Mouse (Mus musculus) embryo, embryonic 9.5 days (tissue): Measurements from ENCODE around the gene Mipep.
A peak's percentile ranks its signal among the peaks of the same experiment; 100 is the strongest.

ENCODE experiments used
- DNase-seq: peaks from one replicate; pipeline ENCODE4 v3.0.0-alpha.2; 2017; ENCODE audit errors: extremely low spot score

The Mipep gene

GRCm38 (mm10) chr14:60799762-60800728 lies 15.7 kb downstream of the Mipep start:
- peak; percentile 40 for DNase-seq

GRCm38 (mm10) chr14:60802026-60802425 lies 17.7 kb downstream of the Mipep start:
- no peak for DNase-seq

GRCm38 (mm10) chr14:60804978-60805377 lies 20.6 kb downstream of the Mipep start:
- no peak for DNase-seq

- DNase-seq = no peak
These were observed 21.5 kb downstream of the Mipep start for GRCm38 (mm10) chr14:60805871-60806270.

GRCm38 (mm10) chr14:60806891-60807344 lies 22.5 kb downstream of the Mipep start:
- DNase-seq = peak; percentile 33

- no peak for DNase-seq
These were observed 25.5 kb downstream of the Mipep start for GRCm38 (mm10) chr14:60809881-60810280.

GRCm38 (mm10) chr14:60811547-60811946 lies 27.2 kb downstream of the Mipep start:
- no peak for DNase-seq

- DNase-seq = no peak
These were observed 30.7 kb downstream of the Mipep start for GRCm38 (mm10) chr14:60815098-60815497.

- DNase-seq = no peak
These were observed 33.7 kb downstream of the Mipep start for GRCm38 (mm10) chr14:60818045-60818444.

- DNase-seq = no peak
These were observed 45.7 kb downstream of the Mipep start for GRCm38 (mm10) chr14:60830096-60830495.

GRCm38 (mm10) chr14:60836709-60837108 lies 52.3 kb downstream of the Mipep start:
- DNase-seq = no peak

- no peak for DNase-seq
These were observed 55.3 kb downstream of the Mipep start for GRCm38 (mm10) chr14:60839654-60840053.

GRCm38 (mm10) chr14:60841977-60842659 lies 57.7 kb downstream of the Mipep start:
- no peak for DNase-seq

GRCm38 (mm10) chr14:60843596-60843995 lies 59.2 kb downstream of the Mipep start:
- DNase-seq = no peak

GRCm38 (mm10) chr14:60845261-60846045 lies 61.1 kb downstream of the Mipep start:
- no peak for DNase-seq

- no peak for DNase-seq
These were observed 61.8 kb downstream of the Mipep start for GRCm38 (mm10) chr14:60846174-60846573.

GRCm38 (mm10) chr14:60848194-60848593 lies 63.8 kb downstream of the Mipep start:
- DNase-seq = no peak

- DNase-seq = no peak
These were observed 65.7 kb downstream of the Mipep start for GRCm38 (mm10) chr14:60850101-60850500.

GRCm38 (mm10) chr14:60851632-60852031 lies 67.3 kb downstream of the Mipep start:
- no peak for DNase-seq

GRCm38 (mm10) chr14:60856199-60856912 lies 72.0 kb downstream of the Mipep start:
- DNase-seq = no peak

GRCm38 (mm10) chr14:60856913-60857300 lies 72.5 kb downstream of the Mipep start:
- no peak for DNase-seq
